Mouse (Mus musculus): ENCODE results near the gene Dzip1.

GRCm38 (mm10) chr14:118922667-118923184 is 2.5 kb downstream of the Dzip1 start:
- TF ChIP-seq POLR2A (IDR thresholded peaks at IDR 0.05; ENCODE audit: borderline replicate concordance, low read depth, low read length) = no peak
- TF ChIP-seq CTCF (IDR thresholded peaks at IDR 0.05; ENCODE audit: low read depth, low read length) = no peak

All from bone marrow macrophage, adult 2 months (primary cell).